Mouse (Mus musculus) 3T3-L1 (cell line): ENCODE measurements around the gene Cyp2f2.

Source experiments
- DNase-seq: peaks from one replicate; pipeline ENCODE4 v3.0.0-alpha.2; 2015; ENCODE audit warnings: low read depth, low spot score

The Cyp2f2 gene

DNA sequence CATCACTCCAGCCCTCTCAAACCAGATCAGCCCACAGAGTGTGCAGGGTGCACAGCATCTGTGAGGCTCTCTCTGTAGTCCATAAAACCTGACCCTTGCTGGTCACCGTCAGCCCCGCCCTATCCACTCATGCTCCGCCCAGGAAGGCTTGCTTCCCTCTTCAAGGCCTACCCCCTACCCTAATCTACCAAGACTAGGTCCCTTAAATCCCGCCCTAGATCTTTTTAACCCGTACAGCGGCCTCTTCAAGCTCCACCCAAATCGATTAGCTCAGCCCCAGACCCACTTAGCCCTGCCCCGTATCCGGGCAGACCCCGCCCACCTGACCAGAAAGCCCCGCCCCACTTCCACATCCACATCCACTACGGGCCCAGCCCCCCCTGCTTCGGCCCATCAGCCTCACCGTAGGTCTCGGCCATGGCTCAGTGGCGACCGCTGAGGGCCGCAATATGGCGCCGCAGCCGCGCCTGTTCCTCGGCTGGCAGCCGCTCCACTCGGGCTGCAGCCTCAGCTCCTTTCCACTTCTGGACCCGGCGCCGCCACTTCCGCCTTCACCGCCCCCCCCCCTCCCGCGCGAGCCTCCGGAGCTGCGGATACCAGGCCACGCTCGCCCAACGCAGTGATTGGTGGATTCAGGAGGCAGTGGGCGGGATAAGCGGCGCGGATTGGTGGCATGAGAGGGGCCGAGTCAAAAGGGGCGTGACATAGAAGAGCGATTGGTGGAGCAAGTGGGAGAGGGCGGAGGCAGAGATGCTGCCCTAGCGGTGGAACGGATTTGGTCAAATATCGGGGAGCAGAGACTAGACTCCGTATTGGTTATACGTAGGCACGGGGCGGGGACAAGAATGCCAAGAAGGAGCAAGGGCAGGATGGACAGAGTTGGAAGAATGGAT lies 58.9 kb downstream of the Cyp2f2 start, which contains the start of gene Rab4b:
TSS of gene Rab4b (minus strand) at position 573 of the 893 bp plus-strand sequence.
- DNase-seq: peak; percentile 99

DNA sequence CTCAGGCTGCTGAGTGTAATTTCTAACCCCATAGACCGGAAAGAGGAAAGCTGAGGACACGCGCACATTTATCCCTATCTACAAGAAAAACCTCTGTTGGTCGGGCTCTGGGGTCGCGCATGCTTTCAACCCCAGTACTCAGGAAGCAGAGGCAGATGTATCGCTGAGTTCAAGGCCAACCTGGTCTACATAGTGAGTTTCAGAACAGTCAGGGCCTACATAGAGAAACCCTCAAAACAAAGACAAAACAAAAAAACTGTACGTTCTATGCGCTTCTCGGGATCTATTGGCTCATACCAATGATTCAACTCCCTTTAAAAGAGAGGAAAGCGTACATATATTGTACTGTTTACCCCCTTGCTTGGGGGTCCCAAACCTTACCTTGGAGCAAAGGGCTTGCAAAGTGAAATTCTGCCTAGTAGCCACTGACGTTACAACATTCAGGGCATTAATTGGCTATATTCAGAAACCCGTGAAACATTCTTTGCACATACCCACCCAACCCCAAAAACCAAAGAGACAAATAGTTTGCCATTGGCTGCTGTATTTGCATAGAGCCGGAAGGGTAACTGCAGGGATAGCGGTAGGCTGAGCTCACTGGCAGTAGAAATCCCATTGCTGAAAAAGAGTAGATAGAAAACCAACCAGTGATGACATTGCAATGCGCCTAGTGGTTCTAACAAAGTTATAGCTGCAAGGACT lies 59.7 kb downstream of the Cyp2f2 start:
- DNase-seq: no peak

DNA sequence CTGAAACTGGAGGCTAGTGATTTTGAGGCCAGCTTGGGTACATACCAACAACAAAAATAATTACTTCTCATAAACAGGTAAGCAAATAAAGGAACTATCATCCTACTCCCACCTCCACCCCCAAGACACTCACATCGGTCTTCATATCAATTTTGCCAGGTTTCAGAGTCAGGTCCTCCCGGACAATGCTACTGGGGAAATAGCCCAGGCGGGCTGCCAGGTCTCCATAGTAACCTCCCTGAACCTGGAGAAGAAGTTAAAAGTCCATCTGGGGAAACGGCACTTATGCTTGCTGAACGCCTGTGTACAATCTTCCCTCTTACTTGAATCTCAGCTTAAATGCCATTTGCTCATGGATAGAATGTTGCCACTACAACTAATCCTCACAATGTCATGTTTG lies 60.3 kb downstream of the Cyp2f2 start:
- DNase-seq: no peak

- DNase-seq: no peak
Measured at GRCm38 (mm10) chr7:27180837-27181695, 61.4 kb downstream of the Cyp2f2 start, which contains the start of the genes Gm21983 and Mia. TSS of gene Gm21983 (minus strand) at chr7:27181086. TSS of gene Mia (minus strand) at chr7:27181157.

GRCm38 (mm10) chr7:27182498-27182897 lies 62.8 kb downstream of the Cyp2f2 start:
- DNase-seq: no peak
